1 mouse cellular context compared by ENCODE assay signal in genomic region chr13:54687575-54688424, GRCm38 (mm10).
A peak's percentile ranks its signal among the peaks of the same experiment; 100 is the strongest.
TF ChIP-seq lines count a peak whose summit lies in the region.

No protein-coding gene starts in this region.

TF ChIP-seq in MEL, 35 proteins besides CTCF, POLR2A, EP300 and RAD21 (continued from another document):
- TF ChIP-seq JUND (IDR thresholded peaks at IDR 0.05; ENCODE audit: low read depth, low read length) (no peak; the same call in 1 of the 2 replicates), MXI1 (IDR thresholded peaks at IDR 0.05; ENCODE audit: low read depth, low read length) (no peak; the same call in 1 of the 2 replicates), POLR2AphosphoS2 (IDR thresholded peaks at IDR 0.05; ENCODE audit: low read length) (peak; percentile 58), MAX (IDR thresholded peaks at IDR 0.05; ENCODE audit: low read length) (0 out of 2 replicates have a peak, but pooled peaks have one; percentile 64), GABPA (IDR thresholded peaks at IDR 0.05; ENCODE audit: low read depth, low read length) (peak; percentile 55; the same call in 1 of the 2 replicates), TBP (IDR thresholded peaks at IDR 0.05; ENCODE audit: low read depth, low read length) (no peak), SIN3A (IDR thresholded peaks at IDR 0.05; ENCODE audit: low read length) (no peak; the same call in none of the 2 replicates), NRF1 (IDR thresholded peaks at IDR 0.05; ENCODE audit: insufficient read depth, low read depth, low read length, poor library complexity, severe bottlenecking) (0 out of 2 replicates have a peak, but pooled peaks have one; percentile 37), TCF12 (IDR thresholded peaks at IDR 0.05; ENCODE audit: low read depth, low read length) (no peak), MAZ (IDR thresholded peaks at IDR 0.05; ENCODE audit: low read depth, low read length) (peak; percentile 56), USF1 (IDR thresholded peaks at IDR 0.05; ENCODE audit: low read depth, low read length) (peak; percentile 95), CHD2 (IDR thresholded peaks at IDR 0.05; ENCODE audit: low read length) (no peak)
